In the genomic region with DNA sequence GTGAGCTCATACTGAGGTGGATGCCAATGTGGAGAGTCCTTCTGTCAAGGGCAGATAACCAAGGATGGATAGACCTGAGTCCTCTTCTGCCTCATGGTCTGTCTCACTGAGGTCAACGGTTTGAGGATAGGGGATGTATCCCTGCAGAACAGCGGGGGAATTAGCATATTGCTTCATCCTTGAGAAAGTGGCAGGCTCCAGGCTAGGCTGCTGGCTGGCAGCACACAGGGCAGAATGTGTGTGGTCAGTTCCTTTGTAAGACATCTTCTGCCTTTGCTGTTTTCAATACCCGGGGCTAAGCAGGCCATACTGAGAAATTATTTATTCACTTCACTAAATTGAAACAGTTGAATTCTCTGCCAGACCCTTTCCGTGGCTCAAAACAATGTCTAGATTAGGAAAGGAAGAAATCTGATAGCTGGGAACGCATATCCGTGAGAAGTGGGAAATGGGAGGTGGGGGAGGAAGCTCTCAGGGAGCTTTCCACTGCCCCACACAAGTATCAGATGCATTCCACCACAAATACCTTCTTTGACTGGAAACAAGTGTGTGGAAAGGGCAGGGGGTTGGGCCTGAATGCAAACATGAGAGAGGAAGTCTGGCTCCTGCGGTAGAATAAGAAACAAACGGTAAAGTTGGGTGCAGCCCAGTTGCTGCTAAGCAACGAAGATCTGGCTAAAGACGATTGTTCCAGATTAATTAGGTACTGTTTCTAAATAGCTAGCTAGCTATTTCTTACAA, we compare ENCODE assay signal across 9 mouse cellular contexts. TPM values are rescaled to one million over a fixed set of nuclear protein-coding genes. Genes with fewer than 3 reads are reported as not detected.
DNase-seq lines count a peak whose midpoint lies in the region; ATAC-seq and TF ChIP-seq lines count a peak whose summit lies in the region.
"Had no signal": no experiment of that assay in that cellular context is flagged by ENCODE, and none has a peak within 500 bp of the region (broad histone marks: within the 10 kb centered on the region; RNA-seq: fewer than 3 reads in every experiment).

No protein-coding gene starts in this region.

- 0 out of 2 replicates have a peak, but pooled peaks cover 2% of the 10 kb centered on the region for H3K9me3 ChIP-seq in forebrain, embryonic 14.5 days (replicated peaks; ENCODE audit: control insufficient read depth, low read length)
- no peaks in the 10 kb centered on the region for H3K9me3 ChIP-seq in intestine, embryonic 16.5 days (ENCODE audit: control insufficient read depth, low read length)

- no peak overlapping the region for H3K4me3 ChIP-seq in lung, adult 2 months (replicated peaks; ENCODE audit: extremely low read depth, low read depth, low read length)
- H3K4me3 ChIP-seq in forebrain, embryonic 14.5 days (ENCODE audit: low read depth, low read length), result no peak overlapping the region
- H3K4me3 ChIP-seq in intestine, embryonic 16.5 days (ENCODE audit: low read length), result no peak overlapping the region
- H3K4me3 ChIP-seq in myocyte, result no peak overlapping the region
- H3K4me3 ChIP-seq: megakaryocyte, embryonic 14.5 days had no signal

- TF ChIP-seq CTCF in lung, adult 2 months (IDR thresholded peaks at IDR 0.05; ENCODE audit: insufficient read depth, low read length), result no peak

- no peak overlapping the region for H3K4me2 ChIP-seq in forebrain, embryonic 14.5 days (ENCODE audit: low read length)
- no peak overlapping the region for H3K4me2 ChIP-seq in intestine, embryonic 16.5 days (ENCODE audit: low read depth, low read length)
- H3K4me2 ChIP-seq in myocyte (ENCODE audit: low read depth), result peak overlapping the region; percentile 34

- H3K4me1 ChIP-seq in lung, adult 2 months (ENCODE audit: control insufficient read depth, insufficient read depth, low read length), result peaks cover 7% of the 10 kb centered on the region; the same call in 1 of the 2 replicates
- H3K4me1 ChIP-seq in forebrain, embryonic 14.5 days (ENCODE audit: control insufficient read depth, insufficient read depth, low read length), result peaks cover 17% of the 10 kb centered on the region
- peaks cover 11% of the 10 kb centered on the region for H3K4me1 ChIP-seq in intestine, embryonic 16.5 days (ENCODE audit: control insufficient read depth, insufficient read depth, low read length)

- H3K27ac ChIP-seq in forebrain, embryonic 14.5 days (ENCODE audit: low read depth, low read length), result peak overlapping the region; percentile 9; the same call in 1 of the 2 replicates
- H3K27ac ChIP-seq in intestine, embryonic 16.5 days (ENCODE audit: low read length), result peak overlapping the region; percentile 64

- peak; percentile 47 to 56 for DNase-seq in lung, adult 18-20 months
- DNase-seq in lung, adult 2 months, result no peak
- DNase-seq in forebrain, embryonic 14.5 days (ENCODE audit: low spot score), result peak; percentile 67
- no peak for DNase-seq in layer of hippocampus, postnatal 14 days (ENCODE audit: low spot score in 2 of 2)
- DNase-seq in thymus, postnatal 14 days, result no peak
- no peak for DNase-seq in layer of hippocampus, adult 9-11 months

- H3ac ChIP-seq in myocyte (ENCODE audit: control insufficient read depth, insufficient read length), result no peak overlapping the region

- WGBS in lung, adult 2 months, result 8% methylated on average over 10 of the region's 10 CpGs
- WGBS in forebrain, embryonic 14.5 days, result 13% methylated on average over 10 of the region's 10 CpGs
- WGBS in intestine, embryonic 16.5 days, result 17% methylated on average over 10 of the region's 10 CpGs

- no peaks in the 10 kb centered on the region for H3K79me2 ChIP-seq in myocyte (ENCODE audit: control insufficient read depth, insufficient read depth)

- no peaks in the 10 kb centered on the region for H3K27me3 ChIP-seq in forebrain, embryonic 14.5 days (replicated peaks; ENCODE audit: control insufficient read depth, insufficient read depth, low read length)
- H3K27me3 ChIP-seq in intestine, embryonic 16.5 days (replicated peaks; ENCODE audit: control insufficient read depth, insufficient read depth, low read length), result no peaks in the 10 kb centered on the region
- H3K27me3 ChIP-seq in myocyte (ENCODE audit: control insufficient read depth, insufficient read depth, insufficient read length), result no peaks in the 10 kb centered on the region

- no peak for TF ChIP-seq POLR2A in lung, adult 2 months (IDR thresholded peaks at IDR 0.05; ENCODE audit: borderline replicate concordance, extremely low read depth, low read depth, low read length)
- no peak for TF ChIP-seq POLR2A in myocyte (IDR thresholded peaks at IDR 0.05; ENCODE audit: insufficient read length, low read depth)

- no peaks in the 10 kb centered on the region for H3K36me3 ChIP-seq in forebrain, embryonic 14.5 days (ENCODE audit: control insufficient read depth, insufficient read depth, low read length)
- H3K36me3 ChIP-seq in intestine, embryonic 16.5 days (ENCODE audit: control insufficient read depth, insufficient read depth, low read length), result no peaks in the 10 kb centered on the region
- H3K36me3 ChIP-seq in myocyte (ENCODE audit: control insufficient read depth, insufficient read depth), result no peaks in the 10 kb centered on the region

- H3K9ac ChIP-seq in forebrain, embryonic 14.5 days (ENCODE audit: low read length), result no peak overlapping the region
- H3K9ac ChIP-seq in intestine, embryonic 16.5 days (ENCODE audit: low read depth, low read length), result no peak overlapping the region

- ATAC-seq in forebrain, embryonic 14.5 days, result peak; percentile 60
- peak; percentile 58 for ATAC-seq in intestine, embryonic 16.5 days

TF ChIP-seq in myocyte, 11 proteins besides CTCF, POLR2A, EP300 and RAD21:
- no peak for TF ChIP-seq TCF12 (IDR thresholded peaks at IDR 0.05; ENCODE audit: insufficient read depth, poor library complexity, severe bottlenecking)
- no peak for TF ChIP-seq CEBPB (IDR thresholded peaks at IDR 0.05; ENCODE audit: insufficient read depth, poor library complexity, severe bottlenecking)
- TF ChIP-seq SRF (IDR thresholded peaks at IDR 0.05; ENCODE audit: control insufficient read depth, insufficient read length, low read depth), result no peak
- no peak for TF ChIP-seq MYOD1 (IDR thresholded peaks at IDR 0.05; ENCODE audit: control insufficient read depth in 1 of 3, insufficient read length in 2 of 3, low read depth in 2 of 3)
- TF ChIP-seq TCF3 (IDR thresholded peaks at IDR 0.05; ENCODE audit: insufficient read length, low read depth), result no peak
- no peak for TF ChIP-seq E2F4 (IDR thresholded peaks at IDR 0.05; ENCODE audit: insufficient read depth)
- no peak for TF ChIP-seq USF1 (IDR thresholded peaks at IDR 0.05; ENCODE audit: low read depth)
- TF ChIP-seq REST (IDR thresholded peaks at IDR 0.05; ENCODE audit: insufficient read depth, insufficient read length), result no peak
- no peak for TF ChIP-seq MAX (IDR thresholded peaks at IDR 0.05; ENCODE audit: low read depth)

RNA-seq across cellular contexts. Expression of a gene that starts 44.4 kb away (rescaled TPM):
- polyA plus RNA-seq in lung, adult 2 months (2012; rRNA removed), result 1.6 and 3.1 TPM in 2 replicates
- polyA plus RNA-seq in forebrain, embryonic 14.5 days (2014; fragmentation: Nextera tagmentation; extraction: Ambion mirVana), result 2.4 and 3.4 TPM in 2 replicates
- polyA plus RNA-seq in intestine, embryonic 16.5 days (2015; fragmentation: Nextera tagmentation; extraction: Ambion mirVana), result 1.1 and 1.3 TPM in 2 replicates
- polyA plus RNA-seq in myocyte (2012; fragmentation: generic; extraction: Trizol), result 0.49 TPM
- 1 to 10 TPM in 1 of 2 experiments, under 1 TPM in 1; 0.60 to 1.3 TPM for total RNA-seq in layer of hippocampus, postnatal 14 days (2021)

RNA-seq across cellular contexts. Expression of a gene that starts 57.8 kb away (rescaled TPM):
- polyA plus RNA-seq in lung, adult 2 months (2012; rRNA removed), result 179 and 202 TPM in 2 replicates
- polyA plus RNA-seq in forebrain, embryonic 14.5 days (2014; fragmentation: Nextera tagmentation; extraction: Ambion mirVana), result 2.6 and 5.5 TPM in 2 replicates
- 2.7 and 2.9 TPM in 2 replicates for polyA plus RNA-seq in intestine, embryonic 16.5 days (2015; fragmentation: Nextera tagmentation; extraction: Ambion mirVana)
- 2.3 TPM for polyA plus RNA-seq in myocyte (2012; fragmentation: generic; extraction: Trizol)
- total RNA-seq in layer of hippocampus, postnatal 14 days (2021), result 10 to 100 TPM in 1 of 2 experiments, 1 to 10 TPM in 1; 4.6 to 10.2 TPM

Comparison
In these comparisons a context has a peak if more than half of its experiments do, and no peak if none do; other contexts are left out.
1. DNase-seq: peak in lung, adult 18-20 months (2 of 2) and forebrain, embryonic 14.5 days (single experiment); none in lung, adult 2 months (single experiment), layer of hippocampus, postnatal 14 days (0 of 2), thymus, postnatal 14 days (single experiment) and layer of hippocampus, adult 9-11 months (single experiment).
2. RNA of a gene that starts 57.8 kb away (polyA plus RNA-seq): 179 to 202 TPM in lung, adult 2 months; 2.7 to 2.9 TPM in intestine, embryonic 16.5 days, 2.6 to 5.5 TPM in forebrain, embryonic 14.5 days and 2.3 TPM in myocyte (single experiment); every median in the first group is over 10 times any median in the second.